Mouse (Mus musculus) limb, embryonic 14.5 days (tissue): ENCODE results near the gene Trim26. TPM values are rescaled to one million over a fixed set of nuclear protein-coding genes. Genes with fewer than 3 reads are reported as not detected.

Experiments
- ATAC-seq: fragments of 200-750 bp; cut with Nextera tagmentation; 2 replicates; pipeline ENCODE4 v1.8.0; 2017; ENCODE audit warnings: low read depth, moderate number of reproducible peaks, moderate TSS enrichment; ENCODE audit not compliant: low FRiP score
- DNase-seq: peaks from one replicate; pipeline ENCODE4 v3.0.0-alpha.2; 2015; ENCODE audit warnings: low spot score
- H3K27ac ChIP-seq: fragments of 300-500 bp; sonication (generic); replicated peaks from 2 replicates; pipeline ENCODE4 v1.5.1; 2014; ENCODE audit warnings: low read depth, mild to moderate bottlenecking, low read length, moderate library complexity, mixed read lengths
- H3K27me3 ChIP-seq: fragments of 300-500 bp; sonication (generic); 2 replicates; pipeline ENCODE4 v1.6.1; 2014; ENCODE audit warnings: low read length, mixed read lengths; ENCODE audit not compliant: control insufficient read depth, insufficient read depth
- H3K36me3 ChIP-seq: fragments of 300-500 bp; sonication (generic); 2 replicates; pipeline ENCODE4 v1.6.1; 2014; ENCODE audit warnings: mild to moderate bottlenecking, low read length, moderate library complexity, mixed read lengths; ENCODE audit not compliant: control insufficient read depth, insufficient read depth
- H3K4me1 ChIP-seq: fragments of 300-500 bp; sonication (generic); 2 replicates; pipeline ENCODE4 v1.6.1; 2014; ENCODE audit warnings: antibody characterized with exemption, low read length, mixed read lengths; ENCODE audit not compliant: control insufficient read depth, insufficient read depth
- H3K4me2 ChIP-seq: fragments of 300-500 bp; sonication (generic); replicated peaks from 2 replicates; pipeline ENCODE4 v1.6.1; 2014; ENCODE audit warnings: low read depth, mild to moderate bottlenecking, low read length, moderate library complexity; ENCODE audit not compliant: severe bottlenecking
- H3K4me3 ChIP-seq: fragments of 300-500 bp; sonication (generic); replicated peaks from 2 replicates; pipeline ENCODE4 v1.5.1; 2014; ENCODE audit warnings: low read length
- H3K9ac ChIP-seq: fragments of 300-500 bp; sonication (generic); 2 replicates; pipeline ENCODE4 v1.6.1; 2014; ENCODE audit warnings: mild to moderate bottlenecking, low read depth, low read length, moderate library complexity; ENCODE audit not compliant: severe bottlenecking
- H3K9me3 ChIP-seq: fragments of 300-500 bp; sonication (generic); 2 replicates; pipeline ENCODE4 v1.6.1; 2016; ENCODE audit warnings: low read length; ENCODE audit not compliant: control insufficient read depth
- POLR2A ChIP-seq: fragments of 200-500 bp; IDR thresholded peaks from 2 replicates; pipeline ENCODE4 v1.8.0; 2012; ENCODE audit warnings: inconsistent platforms, mild to moderate bottlenecking, moderate library complexity, borderline replicate concordance; ENCODE audit not compliant: insufficient read depth, insufficient read length; ENCODE audit errors: extremely low read depth
- WGBS: fragments of 180-500 bp; shearing (Covaris S2); extraction: QIAGEN DNeasy Blood & Tissue Kit; methylation state at CpG from one replicate; pipeline ENCODE4 v1.1.7; 2014; 5-methylcytosine and 5-hydroxymethylcytosine counted together
- polyA plus RNA-seq, 2 experiments: library from polyadenylated mRNA; depleted of rRNA in 1 of 2; stranded (reverse) in 1 of 2; unstranded in 1 of 2; fragments of >200 nt; fragmentation: Nextera tagmentation in 1 of 2; extraction: Ambion mirVana in 1 of 2; gene quantifications; 2 replicates each; pipeline versions ENCODE4 v1.2.1 to v1.2.3; 2012 to 2014

The Trim26 gene
- polyA plus RNA-seq, 2 experiments, result 33.9 to 43.5 TPM

DNA sequence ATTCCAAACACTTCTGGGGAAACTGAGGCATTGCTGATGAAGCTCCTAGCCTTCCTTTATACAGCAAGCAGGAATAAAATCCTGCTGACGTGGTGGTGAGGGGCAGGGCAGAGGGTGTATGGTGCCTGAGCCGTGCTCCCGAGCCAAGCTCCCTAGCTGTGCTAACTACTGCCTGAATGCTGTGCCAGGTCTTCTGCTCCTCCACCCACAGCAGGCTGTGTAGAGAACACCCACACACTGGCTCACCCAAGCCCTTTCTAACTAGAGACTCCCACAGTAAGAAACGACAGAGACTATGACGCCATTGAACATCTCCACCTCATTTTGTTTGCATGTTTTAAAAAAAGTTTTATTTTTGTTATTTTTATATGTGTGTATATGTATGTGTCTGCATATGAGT lies 63.1 kb downstream of the Trim26 start:
- no peak for ATAC-seq
- Histone ChIP-seq H3K4me1 (no peaks in the 10 kb centered on the region), H3K36me3 (no peaks in the 10 kb centered on the region), H3K27me3 (no peaks in the 10 kb centered on the region), H3K9ac (no peak overlapping the region), H3K4me3 (no peak overlapping the region), H3K9me3 (no peaks in the 10 kb centered on the region), H3K27ac (no peak overlapping the region), H3K4me2 (no peak overlapping the region)
- no peak for DNase-seq
- WGBS, result 80% methylated on average over 5 of the region's 5 CpGs
- no peak for TF ChIP-seq POLR2A

DNA sequence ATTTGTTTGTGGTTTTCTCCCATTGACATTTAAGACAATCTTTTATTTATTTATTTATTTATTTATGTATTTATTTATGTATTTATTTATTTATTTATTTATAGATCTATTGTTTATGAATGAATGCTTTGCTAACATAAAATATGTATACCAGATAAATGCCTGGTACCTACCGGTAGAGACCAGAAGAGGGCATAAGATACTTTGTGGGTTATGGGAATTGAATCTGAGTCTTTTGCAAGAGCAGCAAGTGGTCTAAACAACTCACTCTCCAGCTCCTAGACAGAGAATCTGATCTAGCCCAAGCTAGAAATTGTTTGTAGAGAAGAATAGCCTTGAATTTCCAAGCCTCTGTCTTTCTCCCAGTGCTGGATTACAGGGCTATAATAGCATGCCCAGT lies 63.8 kb downstream of the Trim26 start:
- Histone ChIP-seq H3K9me3 (no peaks in the 10 kb centered on the region), H3K27me3 (no peaks in the 10 kb centered on the region), H3K9ac (no peak overlapping the region), H3K36me3 (no peaks in the 10 kb centered on the region), H3K4me1 (no peaks in the 10 kb centered on the region), H3K4me2 (no peak overlapping the region), H3K4me3 (no peak overlapping the region), H3K27ac (no peak overlapping the region)
- WGBS, result 27% methylated on average over 1 of the region's 1 CpGs
- ATAC-seq (no peak), DNase-seq (no peak)
- no peak for TF ChIP-seq POLR2A

DNA sequence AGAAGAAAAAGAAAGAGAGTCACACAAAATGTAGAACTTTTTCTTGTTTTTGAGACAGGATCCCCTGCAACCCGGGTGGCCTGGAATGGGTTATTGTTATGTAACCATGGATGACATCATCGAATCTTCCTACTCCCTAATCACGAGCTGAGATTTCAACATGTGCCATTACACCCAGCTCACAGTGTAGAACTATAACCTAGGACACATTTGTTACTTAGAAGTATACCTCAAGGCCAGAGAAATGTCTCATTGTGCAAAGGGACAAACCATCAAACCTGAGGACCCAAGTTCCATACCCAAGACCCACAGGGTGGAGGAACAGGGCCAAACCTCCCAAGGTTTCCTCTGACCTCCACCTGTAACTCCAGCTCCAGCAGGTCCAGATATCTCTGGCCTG lies 66.7 kb downstream of the Trim26 start:
- no peaks in the 10 kb centered on the region for H3K9me3 ChIP-seq
- WGBS, result 75% methylated on average over 3 of the region's 3 CpGs
- H3K4me2 ChIP-seq, result no peak overlapping the region
- no peaks in the 10 kb centered on the region for H3K36me3 ChIP-seq
- ATAC-seq (no peak), DNase-seq (no peak)
- TF ChIP-seq POLR2A, result no peak
- H3K4me1 ChIP-seq, result no peaks in the 10 kb centered on the region
- H3K9ac ChIP-seq, result no peak overlapping the region
- no peak overlapping the region for H3K27ac ChIP-seq
- H3K27me3 ChIP-seq, result no peaks in the 10 kb centered on the region
- H3K4me3 ChIP-seq, result no peak overlapping the region

DNA sequence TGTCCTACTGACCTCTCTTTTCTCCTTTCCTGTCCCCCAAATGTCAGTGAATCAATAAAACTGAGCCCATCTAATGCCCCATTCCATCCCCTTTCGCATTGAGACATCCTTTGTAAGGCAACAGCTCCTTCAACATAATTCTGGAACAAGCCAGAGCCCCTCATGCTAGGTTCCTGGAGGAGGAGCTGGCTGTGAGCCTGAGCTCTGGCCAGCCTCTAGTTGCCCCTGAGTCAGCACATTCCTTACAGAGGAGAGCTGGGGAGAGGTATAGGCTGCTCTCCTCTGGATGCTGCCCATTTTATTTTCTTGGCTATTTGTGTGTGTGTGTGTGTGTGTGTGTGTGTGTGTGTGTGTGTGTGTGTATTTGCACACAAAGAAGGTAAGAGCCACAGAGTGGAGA lies 71.3 kb downstream of the Trim26 start:
- H3K27ac ChIP-seq, result no peak overlapping the region
- 40% methylated on average over 1 of the region's 1 CpGs for WGBS
- H3K9ac ChIP-seq, result no peak overlapping the region
- DNase-seq (peak; percentile 28), ATAC-seq (no peak)
- H3K27me3 ChIP-seq, result no peaks in the 10 kb centered on the region
- H3K9me3 ChIP-seq, result no peaks in the 10 kb centered on the region
- no peak for TF ChIP-seq POLR2A
- H3K4me3 ChIP-seq, result no peak overlapping the region
- no peaks in the 10 kb centered on the region for H3K36me3 ChIP-seq
- H3K4me2 ChIP-seq, result no peak overlapping the region
- H3K4me1 ChIP-seq, result no peaks in the 10 kb centered on the region

Other genes starting within 250 kb of the Trim26 start
- gene H2-M9, start 194.5 kb upstream of the Trim26 start, polyA plus RNA-seq (2012; rRNA removed), result 0.06 TPM in 1 of 2 replicates, not detected in the other
- gene H2-M9, start 194.5 kb upstream of the Trim26 start, polyA plus RNA-seq (2014; fragmentation: Nextera tagmentation; extraction: Ambion mirVana), result not detected in 2 replicates
- not detected in 2 replicates for gene H2-M1, start 164.9 kb upstream of the Trim26 start, polyA plus RNA-seq (2012; rRNA removed)
- gene H2-M1, start 164.9 kb upstream of the Trim26 start, polyA plus RNA-seq (2014; fragmentation: Nextera tagmentation; extraction: Ambion mirVana), result not detected in 2 replicates
- not detected in 2 replicates for gene H2-M10.5, start 64.2 kb upstream of the Trim26 start, polyA plus RNA-seq (2012; rRNA removed)
- not detected in 2 replicates for gene H2-M10.5, start 64.2 kb upstream of the Trim26 start, polyA plus RNA-seq (2014; fragmentation: Nextera tagmentation; extraction: Ambion mirVana)
- gene H2-M10.6, start 25.0 kb upstream of the Trim26 start, polyA plus RNA-seq (2012; rRNA removed), result not detected in 2 replicates
- not detected in 2 replicates for gene H2-M10.6, start 25.0 kb upstream of the Trim26 start, polyA plus RNA-seq (2014; fragmentation: Nextera tagmentation; extraction: Ambion mirVana)
- not detected in 2 replicates for gene Trim15, start 30.1 kb downstream of the Trim26 start, polyA plus RNA-seq (2012; rRNA removed)
- gene Trim15, start 30.1 kb downstream of the Trim26 start, polyA plus RNA-seq (2014; fragmentation: Nextera tagmentation; extraction: Ambion mirVana), result 0.18 and 0.21 TPM in 2 replicates
- 0.67 and 0.91 TPM in 2 replicates for gene Trim10, start 32.4 kb downstream of the Trim26 start, polyA plus RNA-seq (2012; rRNA removed)
- 2.7 and 3.1 TPM in 2 replicates for gene Trim10, start 32.4 kb downstream of the Trim26 start, polyA plus RNA-seq (2014; fragmentation: Nextera tagmentation; extraction: Ambion mirVana)
- gene Trim40, start 53.0 kb downstream of the Trim26 start, polyA plus RNA-seq (2012; rRNA removed), result 0.08 TPM in 1 of 2 replicates, not detected in the other
- gene Trim40, start 53.0 kb downstream of the Trim26 start, polyA plus RNA-seq (2014; fragmentation: Nextera tagmentation; extraction: Ambion mirVana), result not detected in 2 replicates
- not detected in 2 replicates for gene Trim31, start 61.0 kb downstream of the Trim26 start, polyA plus RNA-seq (2012; rRNA removed)
- gene Trim31, start 61.0 kb downstream of the Trim26 start, polyA plus RNA-seq (2014; fragmentation: Nextera tagmentation; extraction: Ambion mirVana), result not detected in 2 replicates
- gene Rnf39, start 105.8 kb downstream of the Trim26 start, polyA plus RNA-seq (2012; rRNA removed), result 3.2 and 4.0 TPM in 2 replicates
- 2.8 and 3.5 TPM in 2 replicates for gene Rnf39, start 105.8 kb downstream of the Trim26 start, polyA plus RNA-seq (2014; fragmentation: Nextera tagmentation; extraction: Ambion mirVana)
- 81.5 and 116 TPM in 2 replicates for gene Ppp1r11, start 114.6 kb downstream of the Trim26 start, polyA plus RNA-seq (2012; rRNA removed)
- gene Ppp1r11, start 114.6 kb downstream of the Trim26 start, polyA plus RNA-seq (2014; fragmentation: Nextera tagmentation; extraction: Ambion mirVana), result 125 and 128 TPM in 2 replicates
- gene Znrd1, start 121.4 kb downstream of the Trim26 start, polyA plus RNA-seq (2012; rRNA removed), result 73.7 and 81.6 TPM in 2 replicates
- gene Znrd1, start 121.4 kb downstream of the Trim26 start, polyA plus RNA-seq (2014; fragmentation: Nextera tagmentation; extraction: Ambion mirVana), result 103 and 108 TPM in 2 replicates
- 1.8 and 5.9 TPM in 2 replicates for gene Znrd1as, start 121.5 kb downstream of the Trim26 start, polyA plus RNA-seq (2012; rRNA removed)
- 5.8 and 5.9 TPM in 2 replicates for gene Znrd1as, start 121.5 kb downstream of the Trim26 start, polyA plus RNA-seq (2014; fragmentation: Nextera tagmentation; extraction: Ambion mirVana)
- 0.53 and 0.58 TPM in 2 replicates for gene 2410137M14Rik, start 144.1 kb downstream of the Trim26 start, polyA plus RNA-seq (2012; rRNA removed)
- not detected in 2 replicates for gene 2410137M14Rik, start 144.1 kb downstream of the Trim26 start, polyA plus RNA-seq (2014; fragmentation: Nextera tagmentation; extraction: Ambion mirVana)
- 6.3 and 7.4 TPM in 2 replicates for gene H2-M5, start 152.4 kb downstream of the Trim26 start, polyA plus RNA-seq (2012; rRNA removed)
- 0.29 and 0.61 TPM in 2 replicates for gene H2-M5, start 152.4 kb downstream of the Trim26 start, polyA plus RNA-seq (2014; fragmentation: Nextera tagmentation; extraction: Ambion mirVana)
- 140 and 149 TPM in 2 replicates for gene Zfp57, start 164.0 kb downstream of the Trim26 start, polyA plus RNA-seq (2012; rRNA removed)
- gene Zfp57, start 164.0 kb downstream of the Trim26 start, polyA plus RNA-seq (2014; fragmentation: Nextera tagmentation; extraction: Ambion mirVana), result 85.9 and 86.1 TPM in 2 replicates
- not detected in 2 replicates for gene Mog, start 186.3 kb downstream of the Trim26 start, polyA plus RNA-seq (2012; rRNA removed)
- gene Mog, start 186.3 kb downstream of the Trim26 start, polyA plus RNA-seq (2014; fragmentation: Nextera tagmentation; extraction: Ambion mirVana), result 0.35 TPM in 1 of 2 replicates, not detected in the other
- 111 and 139 TPM in 2 replicates for gene Gabbr1, start 208.8 kb downstream of the Trim26 start, polyA plus RNA-seq (2012; rRNA removed)
- gene Gabbr1, start 208.8 kb downstream of the Trim26 start, polyA plus RNA-seq (2014; fragmentation: Nextera tagmentation; extraction: Ambion mirVana), result 8.4 and 11.1 TPM in 2 replicates